Mouse (Mus musculus): ENCODE measurements at regions not wholly inside any gene's neighbourhood (a gene's known extent, or its start where the extent isn't known, plus 50 kb on each side); places are given as distances from the start of the nearest gene placed in this dataset.

GRCm38 (mm10) chr10:68606848-68607247 lies 65.2 kb upstream of the Cabcoco1 start:
- 41% methylated on average over 2 of the region's 2 CpGs for WGBS
- H3K4me3 ChIP-seq: no peak overlapping the region
- no peaks in the 10 kb centered on the region for H3K27me3 ChIP-seq (replicated peaks)
- peaks cover 7% of the 10 kb centered on the region; the same call in 1 of the 2 replicates for H3K9me3 ChIP-seq (replicated peaks)
- no peaks in the 10 kb centered on the region for H3K36me3 ChIP-seq
- H3K9ac ChIP-seq: no peak overlapping the region
- H3K4me2 ChIP-seq: no peak overlapping the region
- H3K4me1 ChIP-seq (replicated peaks): no peaks in the 10 kb centered on the region
- no peak overlapping the region for H3K27ac ChIP-seq (ENCODE audit: poor library complexity, severe bottlenecking)
- no peak for ATAC-seq (ENCODE audit: insufficient number of reproducible peaks, low FRiP score)

GRCm38 (mm10) chr10:68611906-68612305 lies 70.2 kb upstream of the Cabcoco1 start:
- Histone ChIP-seq H3K4me2 (no peak overlapping the region), H3K4me1 (replicated peaks) (no peaks in the 10 kb centered on the region), H3K27me3 (replicated peaks) (no peaks in the 10 kb centered on the region), H3K9me3 (replicated peaks) (0 out of 2 replicates have a peak, but pooled peaks cover 5% of the 10 kb centered on the region), H3K27ac (ENCODE audit: poor library complexity, severe bottlenecking) (no peak overlapping the region), H3K9ac (no peak overlapping the region), H3K4me3 (no peak overlapping the region), H3K36me3 (no peaks in the 10 kb centered on the region)
- 77% methylated on average over 9 of the region's 9 CpGs for WGBS
- ATAC-seq (ENCODE audit: insufficient number of reproducible peaks, low FRiP score): no peak

- Histone ChIP-seq H3K9me3 (replicated peaks) (0 out of 2 replicates have a peak, but pooled peaks cover 5% of the 10 kb centered on the region), H3K27ac (ENCODE audit: poor library complexity, severe bottlenecking) (no peak overlapping the region), H3K4me1 (replicated peaks) (no peaks in the 10 kb centered on the region), H3K36me3 (no peaks in the 10 kb centered on the region), H3K27me3 (replicated peaks) (no peaks in the 10 kb centered on the region), H3K9ac (no peak overlapping the region), H3K4me2 (no peak overlapping the region), H3K4me3 (no peak overlapping the region)
- 91% methylated on average over 3 of the region's 3 CpGs for whole genome bisulfite sequencing
- ATAC-seq (ENCODE audit: insufficient number of reproducible peaks, low FRiP score): no peak
Observed at GRCm38 (mm10) chr10:68612727-68613126, 71.0 kb upstream of the Cabcoco1 start.

GRCm38 (mm10) chr10:68623786-68624185 lies 82.1 kb upstream of the Cabcoco1 start:
- no peak overlapping the region for H3K4me3 ChIP-seq
- WGBS: 84% methylated on average over 5 of the region's 5 CpGs
- no peak overlapping the region for H3K9ac ChIP-seq
- H3K9me3 ChIP-seq (replicated peaks): no peaks in the 10 kb centered on the region
- ATAC-seq (ENCODE audit: insufficient number of reproducible peaks, low FRiP score): no peak
- H3K27me3 ChIP-seq (replicated peaks): no peaks in the 10 kb centered on the region
- no peak overlapping the region for H3K27ac ChIP-seq (ENCODE audit: poor library complexity, severe bottlenecking)
- H3K4me1 ChIP-seq (replicated peaks): no peaks in the 10 kb centered on the region
- no peaks in the 10 kb centered on the region for H3K36me3 ChIP-seq
- no peak overlapping the region for H3K4me2 ChIP-seq

- H3K9ac ChIP-seq: no peak overlapping the region
- WGBS: 50% methylated on average over 5 of the region's 5 CpGs
- no peaks in the 10 kb centered on the region for H3K36me3 ChIP-seq
- no peaks in the 10 kb centered on the region for H3K27me3 ChIP-seq (replicated peaks)
- no peak overlapping the region for H3K27ac ChIP-seq (ENCODE audit: poor library complexity, severe bottlenecking)
- H3K9me3 ChIP-seq (replicated peaks): no peaks in the 10 kb centered on the region
- H3K4me1 ChIP-seq (replicated peaks): no peaks in the 10 kb centered on the region
- H3K4me3 ChIP-seq: no peak overlapping the region
- ATAC-seq (ENCODE audit: insufficient number of reproducible peaks, low FRiP score): no peak
- no peak overlapping the region for H3K4me2 ChIP-seq
Observed at GRCm38 (mm10) chr10:68625329-68625728, 83.6 kb upstream of the Cabcoco1 start.

GRCm38 (mm10) chr10:68625752-68626151 lies 84.1 kb upstream of the Cabcoco1 start:
- Histone ChIP-seq H3K36me3 (no peaks in the 10 kb centered on the region), H3K9ac (no peak overlapping the region), H3K27ac (ENCODE audit: poor library complexity, severe bottlenecking) (no peak overlapping the region), H3K27me3 (replicated peaks) (no peaks in the 10 kb centered on the region), H3K4me2 (no peak overlapping the region), H3K4me1 (replicated peaks) (no peaks in the 10 kb centered on the region), H3K9me3 (replicated peaks) (no peaks in the 10 kb centered on the region), H3K4me3 (no peak overlapping the region)
- WGBS: 31% methylated on average over 2 of the region's 2 CpGs
- no peak for ATAC-seq (ENCODE audit: insufficient number of reproducible peaks, low FRiP score)

GRCm38 (mm10) chr10:68629486-68629885 lies 87.8 kb upstream of the Cabcoco1 start:
- ATAC-seq (ENCODE audit: insufficient number of reproducible peaks, low FRiP score): no peak
- H3K9me3 ChIP-seq (replicated peaks): no peaks in the 10 kb centered on the region
- H3K36me3 ChIP-seq: no peaks in the 10 kb centered on the region
- H3K4me3 ChIP-seq: no peak overlapping the region
- H3K4me2 ChIP-seq: no peak overlapping the region
- no peak overlapping the region for H3K9ac ChIP-seq
- 63% methylated on average over 2 of the region's 2 CpGs for WGBS
- no peaks in the 10 kb centered on the region for H3K4me1 ChIP-seq (replicated peaks)
- H3K27ac ChIP-seq (ENCODE audit: poor library complexity, severe bottlenecking): no peak overlapping the region
- no peaks in the 10 kb centered on the region for H3K27me3 ChIP-seq (replicated peaks)

- Histone ChIP-seq H3K36me3 (no peaks in the 10 kb centered on the region), H3K4me3 (no peak overlapping the region), H3K4me2 (no peak overlapping the region), H3K27me3 (replicated peaks) (no peaks in the 10 kb centered on the region), H3K27ac (ENCODE audit: poor library complexity, severe bottlenecking) (no peak overlapping the region), H3K4me1 (replicated peaks) (no peaks in the 10 kb centered on the region), H3K9me3 (replicated peaks) (no peaks in the 10 kb centered on the region), H3K9ac (no peak overlapping the region)
- 73% methylated on average over 5 of the region's 5 CpGs for WGBS
- no peak for ATAC-seq (ENCODE audit: insufficient number of reproducible peaks, low FRiP score)
Observed at GRCm38 (mm10) chr10:68633180-68633579, 90.3 kb upstream of the Tmem26 start.

- WGBS: 34% methylated on average over 5 of the region's 5 CpGs
- H3K4me3 ChIP-seq: no peak overlapping the region
- ATAC-seq (ENCODE audit: insufficient number of reproducible peaks, low FRiP score): no peak
- H3K4me2 ChIP-seq: no peak overlapping the region
- H3K27me3 ChIP-seq (replicated peaks): no peaks in the 10 kb centered on the region
- H3K27ac ChIP-seq (ENCODE audit: poor library complexity, severe bottlenecking): no peak overlapping the region
- no peaks in the 10 kb centered on the region for H3K9me3 ChIP-seq (replicated peaks)
- no peaks in the 10 kb centered on the region for H3K4me1 ChIP-seq (replicated peaks)
- H3K9ac ChIP-seq: no peak overlapping the region
- no peaks in the 10 kb centered on the region for H3K36me3 ChIP-seq
Observed at GRCm38 (mm10) chr10:68652700-68653099, 70.7 kb upstream of the Tmem26 start.

- no peaks in the 10 kb centered on the region for H3K36me3 ChIP-seq
Observed at GRCm38 (mm10) chr10:68655491-68655890, 68.0 kb upstream of the Tmem26 start.

GRCm38 (mm10) chr10:68666094-68666493 lies 57.4 kb upstream of the Tmem26 start:
- no peak for ATAC-seq (ENCODE audit: insufficient number of reproducible peaks, low FRiP score)
- H3K27ac ChIP-seq (ENCODE audit: poor library complexity, severe bottlenecking): no peak overlapping the region
- 82% methylated on average over 3 of the region's 3 CpGs for WGBS
- no peak overlapping the region for H3K4me2 ChIP-seq
- H3K9me3 ChIP-seq (replicated peaks): no peaks in the 10 kb centered on the region
- H3K4me3 ChIP-seq: no peak overlapping the region
- H3K4me1 ChIP-seq (replicated peaks): peaks cover 7% of the 10 kb centered on the region
- no peaks in the 10 kb centered on the region for H3K27me3 ChIP-seq (replicated peaks)
- H3K36me3 ChIP-seq: no peaks in the 10 kb centered on the region
- H3K9ac ChIP-seq: no peak overlapping the region

More at GRCm38 (mm10) chr10:68655491-68655890, 68.0 kb upstream of the Tmem26 start:
- Histone ChIP-seq H3K4me3 (no peak overlapping the region), H3K27me3 (replicated peaks) (no peaks in the 10 kb centered on the region), H3K9ac (no peak overlapping the region), H3K4me1 (replicated peaks) (no peaks in the 10 kb centered on the region), H3K4me2 (no peak overlapping the region), H3K27ac (ENCODE audit: poor library complexity, severe bottlenecking) (no peak overlapping the region), H3K9me3 (replicated peaks) (0 out of 2 replicates have a peak, but pooled peaks cover 3% of the 10 kb centered on the region)
- 68% methylated on average over 2 of the region's 2 CpGs for WGBS
- ATAC-seq (ENCODE audit: insufficient number of reproducible peaks, low FRiP score): no peak

GRCm38 (mm10) chr10:68669330-68669729 lies 54.1 kb upstream of the Tmem26 start:
- H3K4me3 ChIP-seq: no peak overlapping the region

More at GRCm38 (mm10) chr10:68669330-68669729, 54.1 kb upstream of the Tmem26 start:
- H3K9ac ChIP-seq: no peak overlapping the region
- ATAC-seq (ENCODE audit: insufficient number of reproducible peaks, low FRiP score): no peak
- H3K36me3 ChIP-seq: no peaks in the 10 kb centered on the region
- no peaks in the 10 kb centered on the region for H3K9me3 ChIP-seq (replicated peaks)
- H3K4me2 ChIP-seq: no peak overlapping the region
- H3K27me3 ChIP-seq (replicated peaks): no peaks in the 10 kb centered on the region
- WGBS: 86% methylated on average over 6 of the region's 6 CpGs
- peaks cover 11% of the 10 kb centered on the region for H3K4me1 ChIP-seq (replicated peaks)
- H3K27ac ChIP-seq (ENCODE audit: poor library complexity, severe bottlenecking): no peak overlapping the region
